Mouse (Mus musculus) megakaryocyte, embryonic 14.5 days (primary cell): ENCODE measurements at regions not wholly inside any gene's neighbourhood (a gene's known extent, or its start where the extent isn't known, plus 50 kb on each side); places are given as distances from the start of the nearest gene placed in this dataset.

Source experiments
- FLI1 ChIP-seq: IDR thresholded peaks from 2 replicates; pipeline ENCODE4 v1.6.1; 2012; ENCODE audit warnings: low read length, inconsistent platforms, mixed read lengths
- GATA1 ChIP-seq: IDR thresholded peaks from 3 replicates; pipeline ENCODE4 v1.6.1; 2012; ENCODE audit warnings: mixed read lengths, low read length, inconsistent platforms, borderline replicate concordance

DNA sequence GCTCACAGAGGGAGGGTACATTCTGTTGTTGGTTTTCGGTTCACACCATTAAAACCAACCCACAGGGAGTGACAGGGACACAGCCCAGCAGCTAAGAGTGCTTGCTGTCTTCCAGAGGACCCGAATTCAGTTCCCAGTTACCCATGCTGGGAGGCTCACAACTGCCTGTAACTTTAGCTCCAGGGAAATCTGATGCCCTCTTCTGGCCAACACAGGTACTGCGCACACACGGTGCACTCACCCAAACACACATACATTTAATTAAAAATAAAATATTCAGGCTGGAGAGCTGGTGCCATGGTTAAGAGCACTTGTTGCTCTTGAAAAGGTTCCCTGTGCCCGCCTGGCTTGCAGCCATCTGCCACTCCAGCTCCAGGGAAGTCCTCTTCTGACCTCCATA is 92.5 kb downstream of the Syf2 start:
- TF ChIP-seq FLI1 (no peak), GATA1 (no peak)
